Mouse (Mus musculus) urinary bladder, postnatal 25 days (tissue): ENCODE results near the gene Zfp420.
"Not testable (repeated sequence)": the region's sequence is repeated elsewhere in the genome, so short reads cannot be mapped to it uniquely, and the experiment has no call there.

Source experiments
- DNase-seq: peaks from one replicate; pipeline ENCODE4 v3.0.0; 2022; ENCODE audit warnings: low spot score

Zfp420 gene

DNA sequence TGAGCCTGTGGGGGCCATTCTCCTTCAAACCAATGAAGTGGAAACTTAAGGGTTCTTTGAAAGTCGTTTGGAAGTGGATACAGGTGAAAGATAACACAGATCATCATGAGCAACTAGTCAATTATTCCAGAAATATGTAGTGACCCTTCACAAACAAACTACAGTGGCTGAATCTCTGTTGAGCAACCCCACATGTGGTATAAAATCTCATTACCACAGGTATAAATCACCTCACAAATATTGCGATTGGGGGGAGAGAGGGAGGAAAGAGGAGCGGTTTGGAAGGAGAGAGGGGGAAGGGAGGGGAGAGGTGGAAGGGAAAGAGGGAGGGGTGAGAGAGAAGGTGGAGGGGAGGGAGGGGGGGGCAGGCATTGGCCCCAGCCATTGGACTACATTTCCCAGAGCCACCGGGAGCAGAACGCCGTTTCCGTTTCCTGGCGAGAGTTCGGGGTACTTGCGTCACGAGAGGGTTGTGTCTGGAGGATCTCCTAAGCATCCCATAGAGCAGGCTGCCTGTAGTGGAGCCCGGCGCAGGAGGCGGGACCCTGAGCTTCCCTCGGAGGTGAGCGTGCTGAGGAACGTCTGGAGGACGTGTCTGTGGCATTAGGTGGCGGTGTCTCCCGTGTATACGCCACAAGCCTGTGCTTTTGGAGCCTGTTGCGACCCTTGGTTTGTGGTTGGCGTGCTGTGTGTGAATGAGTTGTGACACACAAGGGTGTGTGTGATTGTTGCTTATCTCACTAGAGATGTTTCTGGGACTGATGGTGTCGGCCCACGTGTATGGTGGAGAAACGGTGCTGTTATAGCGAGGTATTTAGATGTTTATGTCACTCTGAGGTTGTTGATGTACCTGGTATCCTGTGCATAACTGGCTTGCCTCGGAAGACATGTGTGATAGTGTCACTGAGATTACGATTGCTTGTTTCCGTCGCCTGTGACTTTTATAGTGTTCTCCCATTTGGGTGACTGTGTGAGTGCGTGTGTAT, at the start of gene Zfp420:
Gene Zfp420 (plus strand): TSS at position 448 of the 986 bp plus-strand sequence.
- DNase-seq: peak; percentile 71

DNA sequence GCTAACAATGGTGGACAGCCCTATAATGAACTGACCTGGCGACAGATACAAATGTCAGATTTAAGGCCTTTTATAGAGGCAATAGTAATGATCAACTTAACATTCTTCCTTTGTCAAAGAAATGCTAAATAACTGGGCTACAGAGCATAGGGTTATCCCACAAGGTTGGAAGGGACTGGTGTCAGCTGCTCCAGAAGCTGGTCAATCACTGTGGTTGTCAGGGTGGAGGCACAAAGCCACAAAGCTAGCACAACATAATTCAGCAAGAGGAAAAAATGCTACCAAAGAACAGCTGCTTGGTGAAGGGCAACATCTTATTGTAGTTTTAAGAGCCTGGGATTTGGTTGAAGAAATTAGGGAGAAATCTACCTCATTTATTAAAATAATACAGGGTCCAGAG, 47.5 kb upstream of the Zfp420 start:
- no peak for DNase-seq

GRCm38 (mm10) chr7:29814381-29814780, 45.4 kb upstream of the Zfp420 start:
- DNase-seq: no peak

GRCm38 (mm10) chr7:29815061-29815784, 44.6 kb upstream of the Zfp420 start:
- no peak for DNase-seq

DNA sequence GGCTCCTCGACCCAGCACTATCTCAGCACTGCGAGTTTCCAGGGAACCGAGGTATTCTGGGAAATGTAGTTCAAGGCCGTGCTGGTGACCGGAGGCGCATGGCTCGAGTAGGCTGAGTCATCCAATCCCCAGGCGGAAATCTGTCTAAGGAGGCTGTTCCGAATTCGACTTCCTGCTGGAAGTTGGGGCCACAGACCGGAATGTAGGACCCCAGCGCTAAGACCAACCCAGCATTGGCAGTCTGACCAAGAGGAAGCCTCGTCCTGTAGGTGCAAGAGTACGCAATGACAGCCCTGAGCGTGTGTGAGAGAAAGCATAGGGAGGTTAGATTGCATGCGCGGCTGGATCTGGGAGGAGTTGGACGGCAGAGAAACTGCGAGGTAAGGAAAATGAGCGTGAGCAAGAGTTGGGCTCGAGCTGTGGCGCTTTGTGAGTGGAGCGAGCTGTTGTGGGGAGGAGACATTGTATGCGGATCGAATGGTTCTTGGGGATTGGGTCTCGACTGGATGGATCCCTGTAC, 43.8 kb upstream of the Zfp420 start, which contains the start of gene Zfp790:
Gene Zfp790 (plus strand): TSS at position 205 of the 520 bp plus-strand sequence.
- peak; percentile 59 for DNase-seq

DNA sequence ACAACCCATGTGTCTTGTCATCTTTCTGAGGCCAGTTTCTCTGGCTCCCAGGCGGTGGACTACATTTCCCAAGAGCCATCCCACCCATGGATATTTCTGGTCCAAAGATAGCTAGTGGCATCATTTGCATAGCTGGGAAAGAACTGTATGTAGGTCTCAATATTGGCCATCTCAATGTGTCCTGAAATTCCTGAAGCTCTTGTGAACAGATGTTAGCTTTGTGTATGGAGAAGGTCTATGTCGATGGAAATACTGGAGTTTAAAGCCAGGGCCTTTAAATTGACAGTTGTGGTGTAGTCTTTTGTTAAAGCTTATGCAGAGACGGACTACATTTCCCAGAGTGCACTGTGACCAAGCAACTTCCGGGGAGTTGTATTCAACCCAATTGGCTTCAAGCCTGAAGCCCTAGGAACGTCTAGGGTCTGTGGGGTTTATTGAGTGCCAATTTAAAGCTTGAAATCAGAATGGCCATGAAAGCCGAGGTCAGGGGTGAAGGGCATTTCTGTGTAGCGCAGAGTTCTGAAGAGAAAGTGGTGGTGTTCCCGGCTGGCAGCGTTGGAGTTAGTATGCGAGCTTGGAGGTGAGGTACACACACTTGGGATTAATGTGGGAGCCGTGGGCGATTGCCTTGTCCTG, 41.0 kb upstream of the Zfp420 start:
- peak; percentile 46 for DNase-seq

DNA sequence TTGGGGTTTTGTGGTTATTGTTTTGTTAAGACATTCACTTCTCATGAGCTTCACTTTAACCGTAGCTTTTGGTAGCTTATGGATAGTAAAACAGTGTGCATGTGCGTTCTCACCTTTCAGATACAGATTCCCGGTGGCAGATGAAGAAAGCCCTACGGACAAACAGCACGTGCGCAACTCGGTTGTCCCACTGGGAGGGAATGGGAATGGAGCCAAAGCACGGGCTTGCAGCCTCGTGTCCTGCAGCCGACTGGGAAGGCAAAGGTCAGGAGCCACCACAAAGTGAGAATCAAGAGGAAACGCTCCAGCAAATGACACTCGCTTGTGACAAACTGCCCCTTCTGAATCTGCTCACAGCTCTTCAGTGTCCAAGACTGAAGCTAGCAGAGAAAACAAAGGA, 31.8 kb upstream of the Zfp420 start:
- DNase-seq: no peak

DNA sequence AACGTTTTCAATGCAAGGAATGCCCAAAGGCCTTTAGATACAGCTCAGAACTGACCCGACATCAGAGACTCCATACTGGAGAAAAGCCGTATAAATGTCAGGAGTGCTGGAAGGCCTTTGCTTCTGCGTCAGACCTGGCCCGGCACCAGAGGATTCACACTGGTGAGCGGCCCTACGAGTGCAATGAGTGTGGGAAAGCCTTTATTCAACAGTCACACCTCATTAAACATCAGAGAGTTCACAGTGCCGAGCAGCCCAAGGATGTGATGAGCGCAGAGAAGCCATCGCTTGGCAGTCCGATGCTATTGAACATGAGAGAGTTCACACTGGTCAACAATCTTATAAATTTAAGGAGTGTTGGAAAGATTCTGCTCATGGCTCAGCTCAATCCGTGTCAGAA, 30.0 kb upstream of the Zfp420 start:
- DNase-seq: no peak

DNA sequence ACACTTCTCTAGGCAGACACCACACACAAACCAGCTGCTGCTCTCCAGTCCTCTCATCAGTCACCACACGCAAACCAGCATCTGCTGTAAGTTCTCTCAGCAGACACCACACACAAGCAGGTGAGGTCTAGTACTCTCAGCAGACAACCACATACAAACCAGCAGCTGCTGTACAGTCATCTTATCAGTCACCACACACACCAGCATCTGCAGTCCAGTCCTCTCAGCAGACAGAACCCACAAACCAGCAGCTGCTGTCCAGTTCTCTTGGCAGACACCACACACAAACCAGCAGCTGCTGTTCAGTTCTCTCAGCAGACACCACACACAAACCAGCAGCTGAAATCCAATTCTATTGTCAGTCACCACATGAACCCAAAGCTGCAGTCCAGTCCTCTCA, 23.0 kb upstream of the Zfp420 start:
- no peak for DNase-seq

DNA sequence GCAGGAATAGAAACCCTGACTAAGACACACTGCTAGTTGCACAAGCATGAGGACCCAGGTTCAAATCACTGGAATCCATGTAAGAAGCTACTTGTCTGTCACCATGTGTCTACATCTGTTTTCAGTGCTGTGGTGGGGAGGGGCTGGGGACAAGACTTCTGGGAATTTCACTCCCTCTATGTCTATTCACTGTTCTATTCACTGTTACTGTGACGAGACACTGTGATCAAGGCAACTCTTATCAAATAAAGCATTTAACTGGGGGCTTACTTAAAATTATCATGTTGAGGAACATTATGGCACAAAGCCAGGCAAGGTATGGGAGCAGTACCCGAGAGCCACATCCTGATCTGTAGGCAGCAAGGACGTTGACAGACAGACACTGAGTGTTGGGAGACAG, 20.5 kb upstream of the Zfp420 start:
- no peak for DNase-seq

DNA sequence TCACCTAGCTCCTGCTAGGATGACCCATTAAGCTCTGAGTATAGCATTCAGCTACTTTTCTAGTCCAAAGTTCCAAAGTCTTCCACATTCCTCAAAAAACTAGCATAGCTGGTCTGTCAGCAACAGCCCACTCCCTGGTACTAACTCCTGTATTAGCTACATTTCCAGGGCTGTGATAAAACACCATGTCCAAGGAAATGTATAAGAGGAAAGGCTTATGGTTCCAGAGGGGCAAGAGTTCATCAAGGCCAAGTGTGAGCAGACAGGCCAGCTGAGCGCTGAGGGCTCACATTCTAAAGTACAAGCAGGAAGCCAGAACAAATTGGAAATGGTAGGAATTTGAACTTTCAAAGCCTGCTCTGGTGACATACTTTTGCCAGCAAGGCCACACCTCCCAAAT, 17.7 kb upstream of the Zfp420 start:
- DNase-seq: no peak

DNA sequence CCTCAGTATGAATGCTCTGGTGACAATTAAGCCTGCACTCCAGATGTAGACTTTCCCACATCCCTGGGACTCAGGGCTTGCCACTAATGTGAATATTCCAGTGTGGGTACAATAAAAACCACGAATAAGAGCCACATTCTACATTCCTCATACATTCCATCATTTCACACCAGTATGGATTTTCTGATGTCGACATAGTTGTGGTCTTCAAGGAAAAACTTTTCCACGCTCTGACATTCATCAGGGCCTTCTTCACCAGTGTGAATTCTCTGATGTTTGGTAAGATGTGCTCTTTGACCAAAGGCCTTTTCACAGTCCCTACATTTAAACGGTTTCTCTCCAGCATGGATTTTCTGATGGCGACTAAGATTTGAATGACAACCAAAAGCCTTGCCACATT, 15.2 kb upstream of the Zfp420 start:
- no peak for DNase-seq

- DNase-seq: no peak
Measured at GRCm38 (mm10) chr7:29852831-29853218, 7.0 kb upstream of the Zfp420 start.

- peak; percentile 73 for DNase-seq
Measured at GRCm38 (mm10) chr7:29853219-29853842, 6.4 kb upstream of the Zfp420 start, which contains the start of gene Zfp940. Gene Zfp940 (minus strand): TSS chr7:29853669.

DNA sequence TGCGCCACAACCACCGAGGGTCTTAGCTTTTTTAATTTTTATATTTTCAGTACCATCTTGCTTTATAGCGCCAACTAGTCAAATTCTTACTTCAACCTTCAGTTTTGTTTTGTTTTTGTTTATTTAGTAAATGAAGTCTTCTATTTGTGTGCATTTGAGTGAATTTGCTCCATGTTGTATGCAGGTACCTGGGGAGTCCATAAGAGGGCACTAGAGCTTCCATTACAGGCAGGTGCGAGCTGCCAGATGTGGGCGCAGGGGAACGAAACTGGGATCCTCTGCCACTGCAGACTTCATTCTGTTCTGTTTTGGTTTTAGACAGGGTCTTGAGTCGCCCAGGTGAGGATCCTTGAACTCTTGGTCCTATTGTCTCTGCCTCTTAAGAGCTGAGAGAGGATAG, 1.9 kb downstream of the Zfp420 start:
- DNase-seq: no peak

- no peak for DNase-seq
Measured at GRCm38 (mm10) chr7:29874256-29874655, 14.5 kb downstream of the Zfp420 start.

GRCm38 (mm10) chr7:29877561-29877960, 17.8 kb downstream of the Zfp420 start:
- not testable (repeated sequence) for DNase-seq

DNA sequence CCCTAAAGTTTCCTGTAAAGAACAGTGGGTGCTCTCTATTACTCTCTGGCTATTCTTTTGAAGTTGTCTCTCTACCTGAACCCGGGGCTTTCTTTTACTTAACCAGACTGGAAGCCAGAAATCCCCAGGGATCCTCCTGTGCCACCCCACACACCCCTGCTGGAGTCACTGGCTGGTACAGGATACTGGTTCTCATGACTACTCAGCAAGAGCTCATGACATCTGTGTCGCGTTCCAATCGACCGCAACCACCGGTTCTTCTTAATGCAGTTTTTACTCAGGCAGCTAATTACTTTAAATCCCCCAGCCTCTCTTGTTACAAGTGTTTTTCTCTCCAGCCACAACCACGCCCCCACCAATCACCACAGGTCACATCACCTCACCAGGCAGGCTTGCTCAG, 20.3 kb downstream of the Zfp420 start:
- DNase-seq: no peak

DNA sequence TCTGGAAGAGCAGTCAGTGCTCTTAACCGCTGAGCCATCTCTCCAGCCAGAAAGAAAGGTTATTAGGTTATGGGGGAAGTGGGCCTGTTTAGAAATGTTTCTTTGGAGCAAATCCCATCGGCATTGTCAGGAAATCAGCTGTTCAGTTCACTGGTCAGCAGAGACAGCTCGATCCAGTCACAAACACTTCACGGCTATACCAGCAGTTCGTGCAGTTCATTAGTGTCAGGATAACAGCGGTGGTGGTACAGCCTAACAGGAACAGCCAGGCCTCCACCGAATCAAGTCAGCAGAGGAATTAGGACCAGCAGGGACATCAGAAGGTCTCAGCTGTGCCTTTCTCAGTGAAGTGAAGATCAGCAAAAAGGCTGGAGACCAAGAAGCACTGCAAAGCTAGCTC, 21.1 kb downstream of the Zfp420 start:
- DNase-seq: no peak

DNA sequence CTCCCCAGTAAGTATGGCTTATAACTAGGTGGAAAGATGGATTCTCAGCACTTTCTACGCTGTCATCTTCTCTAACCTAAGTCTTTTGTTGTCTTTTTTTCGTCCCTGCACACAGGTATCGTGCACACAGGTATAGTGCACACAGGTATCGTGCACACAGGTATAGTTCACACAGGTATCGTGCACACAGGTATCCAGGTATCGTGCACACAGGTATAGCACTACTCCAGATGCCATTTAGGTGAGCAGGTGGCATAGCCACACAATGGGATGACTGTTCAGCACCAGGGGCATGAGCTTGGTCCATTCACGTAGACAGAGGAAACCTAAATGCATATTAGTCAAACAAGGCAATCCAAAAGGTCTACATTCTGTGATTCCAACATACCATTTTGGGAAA, 30.7 kb downstream of the Zfp420 start:
- no peak for DNase-seq

- no peak for DNase-seq
Measured at GRCm38 (mm10) chr7:29892756-29893155, 33.0 kb downstream of the Zfp420 start.

- no peak for DNase-seq
Measured at GRCm38 (mm10) chr7:29898351-29898750, 38.6 kb downstream of the Zfp420 start.
